Mouse (Mus musculus): Measurements from ENCODE around the gene Fbln2. TPM values are rescaled to one million over a fixed set of nuclear protein-coding genes. Genes with fewer than 3 reads are reported as not detected.

Gene Fbln2
- polyA plus RNA-seq, 1 experiment from 2014 or later = 32.1 TPM

GRCm38 (mm10) chr6:91198456-91198855 is 13.8 kb upstream of the Fbln2 start:
- no peaks in the 10 kb centered on the region for H3K36me3 ChIP-seq (ENCODE audit: control insufficient read depth, insufficient read depth, low read length)
- no peak for TF ChIP-seq EP300 (optimal IDR thresholded peaks at IDR 0.05)
- no peak for TF ChIP-seq CTCF (IDR thresholded peaks at IDR 0.05; ENCODE audit: low read depth)
- H3K4me1 ChIP-seq (replicated peaks; ENCODE audit: control insufficient read depth, insufficient read depth) = no peaks in the 10 kb centered on the region
- no peak for DNase-seq (ENCODE audit: low spot score)
- no peak for ATAC-seq (ENCODE audit: low FRiP score, low TSS enrichment)
- no peak overlapping the region for H3K4me3 ChIP-seq (ENCODE audit: low read depth, low read length)
- H3K27ac ChIP-seq (replicated peaks) = no peak overlapping the region
- no peaks in the 10 kb centered on the region for H3K27me3 ChIP-seq (ENCODE audit: control insufficient read depth, insufficient read depth, low read length)
- H3K9ac ChIP-seq (ENCODE audit: low read length) = no peak overlapping the region
- no peaks in the 10 kb centered on the region for H3K9me3 ChIP-seq (ENCODE audit: control insufficient read depth, low read length)
- WGBS = 54% methylated on average over 2 of the region's 2 CpGs
- no peak overlapping the region for H3K4me2 ChIP-seq (replicated peaks; ENCODE audit: low read depth)

GRCm38 (mm10) chr6:91200429-91201188 is 11.6 kb upstream of the Fbln2 start:
- no peak overlapping the region for H3K4me2 ChIP-seq (replicated peaks; ENCODE audit: low read depth)
- no peak for TF ChIP-seq CTCF (IDR thresholded peaks at IDR 0.05; ENCODE audit: low read depth)
- TF ChIP-seq EP300 (optimal IDR thresholded peaks at IDR 0.05) = no peak
- H3K27ac ChIP-seq (replicated peaks) = no peak overlapping the region

DNA sequence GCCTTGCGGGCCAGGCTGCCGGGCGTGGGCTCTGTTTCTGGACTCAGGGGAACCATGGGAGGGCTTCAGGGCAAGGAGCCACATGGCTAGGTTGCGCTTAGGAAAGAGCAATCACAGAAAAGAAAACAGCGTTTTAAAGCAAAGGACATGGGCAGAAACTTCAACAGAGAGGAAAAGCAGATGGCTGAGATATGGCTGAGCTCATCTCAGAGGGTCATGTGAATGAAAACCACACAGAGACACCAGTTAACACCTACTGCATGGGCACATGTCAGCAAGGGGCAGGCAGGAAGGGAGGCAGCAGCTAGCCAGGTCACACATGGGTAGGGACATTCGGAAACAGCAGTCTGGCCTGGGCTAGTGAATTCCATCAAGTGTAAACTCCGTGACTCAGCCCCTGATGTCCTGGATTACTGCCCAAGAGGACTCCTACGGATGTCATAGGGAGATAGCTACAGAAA is 10.3 kb upstream of the Fbln2 start:
- WGBS = 54% methylated on average over 8 of the region's 8 CpGs
- no peak for ATAC-seq (ENCODE audit: low FRiP score, low TSS enrichment)
- no peak for DNase-seq (ENCODE audit: low spot score)

More at GRCm38 (mm10) chr6:91200429-91201188, 11.6 kb upstream of the Fbln2 start:
- Histone ChIP-seq H3K4me3 (ENCODE audit: low read depth, low read length) (no peak overlapping the region), H3K9ac (ENCODE audit: low read length) (no peak overlapping the region), H3K9me3 (ENCODE audit: control insufficient read depth, low read length) (no peaks in the 10 kb centered on the region), H3K27me3 (ENCODE audit: control insufficient read depth, insufficient read depth, low read length) (no peaks in the 10 kb centered on the region), H3K36me3 (ENCODE audit: control insufficient read depth, insufficient read depth, low read length) (no peaks in the 10 kb centered on the region), H3K4me1 (replicated peaks; ENCODE audit: control insufficient read depth, insufficient read depth) (no peaks in the 10 kb centered on the region)
- 47% methylated on average over 8 of the region's 8 CpGs for WGBS
- DNase-seq (ENCODE audit: low spot score) = peak; percentile 45
- peak; percentile 26; the same call in 1 of the 2 replicates for ATAC-seq (ENCODE audit: low FRiP score, low TSS enrichment)

GRCm38 (mm10) chr6:91202571-91202970 is 9.7 kb upstream of the Fbln2 start:
- TF ChIP-seq EP300 (optimal IDR thresholded peaks at IDR 0.05) (no peak), CTCF (IDR thresholded peaks at IDR 0.05; ENCODE audit: low read depth) (no peak)
- no peak for DNase-seq (ENCODE audit: low spot score)
- no peak overlapping the region for H3K9ac ChIP-seq (ENCODE audit: low read length)

More for the DNA sequence above, 10.3 kb upstream of the Fbln2 start:
- Histone ChIP-seq H3K4me3 (ENCODE audit: low read depth, low read length) (no peak overlapping the region), H3K9me3 (ENCODE audit: control insufficient read depth, low read length) (no peaks in the 10 kb centered on the region), H3K4me2 (replicated peaks; ENCODE audit: low read depth) (no peak overlapping the region), H3K27ac (replicated peaks) (no peak overlapping the region), H3K4me1 (replicated peaks; ENCODE audit: control insufficient read depth, insufficient read depth) (no peaks in the 10 kb centered on the region), H3K27me3 (ENCODE audit: control insufficient read depth, insufficient read depth, low read length) (no peaks in the 10 kb centered on the region), H3K36me3 (ENCODE audit: control insufficient read depth, insufficient read depth, low read length) (no peaks in the 10 kb centered on the region), H3K9ac (ENCODE audit: low read length) (no peak overlapping the region)
- TF ChIP-seq CTCF (IDR thresholded peaks at IDR 0.05; ENCODE audit: low read depth) (no peak), EP300 (optimal IDR thresholded peaks at IDR 0.05) (no peak)

DNA sequence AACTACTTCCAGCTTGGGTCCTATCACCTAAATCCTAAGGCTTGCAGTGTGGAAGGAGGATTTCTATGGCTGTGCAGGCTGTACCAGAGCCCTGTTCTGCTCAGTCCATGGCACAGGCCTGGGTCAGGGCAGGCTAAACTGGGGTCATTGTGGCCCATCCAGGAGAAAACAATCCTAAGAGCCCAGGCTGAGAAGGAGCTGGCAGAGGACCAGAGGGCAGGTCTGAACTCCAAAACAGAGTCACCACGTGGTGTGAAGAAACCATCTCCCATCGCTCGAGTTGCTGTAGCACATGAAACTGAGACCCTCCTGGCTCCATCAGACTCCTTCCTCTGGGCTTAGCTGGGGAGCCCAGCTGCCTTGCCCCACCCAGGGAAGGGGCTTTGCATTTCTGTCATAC is 6.9 kb upstream of the Fbln2 start:
- no peak for DNase-seq (ENCODE audit: low spot score)
- no peak overlapping the region for H3K9ac ChIP-seq (ENCODE audit: low read length)
- H3K9me3 ChIP-seq (ENCODE audit: control insufficient read depth, low read length) = no peaks in the 10 kb centered on the region
- H3K4me3 ChIP-seq (ENCODE audit: low read depth, low read length) = no peak overlapping the region
- no peaks in the 10 kb centered on the region for H3K36me3 ChIP-seq (ENCODE audit: control insufficient read depth, insufficient read depth, low read length)
- WGBS = 51% methylated on average over 3 of the region's 3 CpGs
- H3K4me2 ChIP-seq (replicated peaks; ENCODE audit: low read depth) = no peak overlapping the region
- no peaks in the 10 kb centered on the region for H3K27me3 ChIP-seq (ENCODE audit: control insufficient read depth, insufficient read depth, low read length)
- no peak overlapping the region for H3K27ac ChIP-seq (replicated peaks)
- ATAC-seq (ENCODE audit: low FRiP score, low TSS enrichment) = no peak
- TF ChIP-seq CTCF (IDR thresholded peaks at IDR 0.05; ENCODE audit: low read depth) (no peak), EP300 (optimal IDR thresholded peaks at IDR 0.05) (no peak)
- H3K4me1 ChIP-seq (replicated peaks; ENCODE audit: control insufficient read depth, insufficient read depth) = no peaks in the 10 kb centered on the region

More at GRCm38 (mm10) chr6:91202571-91202970, 9.7 kb upstream of the Fbln2 start:
- no peak overlapping the region for H3K27ac ChIP-seq (replicated peaks)
- H3K4me2 ChIP-seq (replicated peaks; ENCODE audit: low read depth) = no peak overlapping the region
- H3K27me3 ChIP-seq (ENCODE audit: control insufficient read depth, insufficient read depth, low read length) = no peaks in the 10 kb centered on the region
- WGBS = 52% methylated on average over 4 of the region's 4 CpGs
- no peak overlapping the region for H3K4me3 ChIP-seq (ENCODE audit: low read depth, low read length)
- no peaks in the 10 kb centered on the region for H3K36me3 ChIP-seq (ENCODE audit: control insufficient read depth, insufficient read depth, low read length)
- H3K9me3 ChIP-seq (ENCODE audit: control insufficient read depth, low read length) = no peaks in the 10 kb centered on the region
- peak; percentile 60 for ATAC-seq (ENCODE audit: low FRiP score, low TSS enrichment)
- no peaks in the 10 kb centered on the region for H3K4me1 ChIP-seq (replicated peaks; ENCODE audit: control insufficient read depth, insufficient read depth)

GRCm38 (mm10) chr6:91205791-91206190 is 6.5 kb upstream of the Fbln2 start:
- Histone ChIP-seq H3K4me2 (replicated peaks; ENCODE audit: low read depth) (no peak overlapping the region), H3K27me3 (ENCODE audit: control insufficient read depth, insufficient read depth, low read length) (no peaks in the 10 kb centered on the region), H3K4me1 (replicated peaks; ENCODE audit: control insufficient read depth, insufficient read depth) (no peaks in the 10 kb centered on the region), H3K4me3 (ENCODE audit: low read depth, low read length) (no peak overlapping the region), H3K9ac (ENCODE audit: low read length) (no peak overlapping the region), H3K36me3 (ENCODE audit: control insufficient read depth, insufficient read depth, low read length) (no peaks in the 10 kb centered on the region), H3K27ac (replicated peaks) (no peak overlapping the region), H3K9me3 (ENCODE audit: control insufficient read depth, low read length) (no peaks in the 10 kb centered on the region)
- no peak for DNase-seq (ENCODE audit: low spot score)
- TF ChIP-seq CTCF (IDR thresholded peaks at IDR 0.05; ENCODE audit: low read depth) (no peak), EP300 (optimal IDR thresholded peaks at IDR 0.05) (no peak)
- 64% methylated on average over 5 of the region's 5 CpGs for WGBS
- ATAC-seq (ENCODE audit: low FRiP score, low TSS enrichment) = no peak
